Mouse (Mus musculus) thymus, postnatal 25 days (tissue): ENCODE results near the gene Sowaha.

Source experiments
- DNase-seq: peaks from one replicate; pipeline ENCODE4 v3.0.0; 2022

The Sowaha gene

GRCm38 (mm10) chr11:53504376-53504775, 24.3 kb upstream of the Sowaha start:
- no peak for DNase-seq

GRCm38 (mm10) chr11:53503738-53504137, 23.7 kb upstream of the Sowaha start:
- no peak for DNase-seq

DNA sequence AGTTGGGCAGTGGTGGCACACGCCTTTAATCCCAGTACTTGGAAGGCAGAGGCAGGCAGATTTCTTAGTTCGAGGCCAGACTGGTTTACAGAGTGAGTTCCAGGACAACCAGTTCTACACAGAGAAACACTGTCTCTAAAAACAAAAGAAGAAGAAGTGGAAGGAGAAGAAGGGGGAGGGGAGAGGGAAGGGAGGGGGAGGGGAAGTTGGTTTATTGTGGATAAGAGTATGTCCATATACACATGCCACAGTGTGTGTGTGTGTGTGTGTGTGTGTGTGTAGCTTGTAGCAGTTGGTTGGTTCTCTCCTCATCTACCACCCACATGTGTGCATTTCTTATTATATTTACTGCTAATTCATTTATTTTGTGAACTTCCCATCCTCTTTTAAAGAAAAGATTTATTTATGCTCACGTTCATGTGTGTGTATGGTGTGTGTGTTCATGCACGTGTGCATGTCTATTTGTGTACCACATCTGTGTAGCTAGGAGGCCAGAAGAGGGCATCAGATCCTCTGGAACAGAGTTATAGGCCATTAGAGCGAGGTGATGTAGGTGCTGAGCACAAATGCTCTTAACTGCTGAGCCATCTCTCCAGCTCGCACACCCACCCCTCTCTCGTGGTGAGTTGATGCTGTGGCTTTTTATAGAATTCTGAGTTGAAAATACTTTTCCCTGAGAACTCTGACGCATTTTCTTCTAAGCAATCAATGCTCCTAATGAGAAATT, 22.1 kb upstream of the Sowaha start:
- DNase-seq, result no peak

DNA sequence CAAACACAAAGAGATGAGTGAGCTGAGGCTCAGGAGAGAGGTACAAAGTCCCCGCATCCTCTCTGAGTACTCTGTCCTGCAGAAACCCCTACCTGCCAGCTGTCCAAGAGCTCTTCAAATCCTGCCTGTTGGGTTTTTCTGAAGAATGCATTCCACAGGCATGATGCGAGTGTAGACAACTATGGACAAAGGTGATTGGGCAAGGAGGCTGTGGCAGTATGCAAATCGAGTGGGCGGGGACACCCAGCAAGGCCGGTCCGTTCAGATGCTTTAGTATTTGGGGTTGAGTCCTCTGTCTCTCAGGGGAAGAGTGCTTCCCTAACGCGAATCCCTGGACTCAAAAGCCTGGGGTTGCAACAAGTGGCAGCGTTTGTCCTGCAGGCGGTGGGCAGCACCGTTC, 20.5 kb upstream of the Sowaha start:
- DNase-seq, result no peak

DNA sequence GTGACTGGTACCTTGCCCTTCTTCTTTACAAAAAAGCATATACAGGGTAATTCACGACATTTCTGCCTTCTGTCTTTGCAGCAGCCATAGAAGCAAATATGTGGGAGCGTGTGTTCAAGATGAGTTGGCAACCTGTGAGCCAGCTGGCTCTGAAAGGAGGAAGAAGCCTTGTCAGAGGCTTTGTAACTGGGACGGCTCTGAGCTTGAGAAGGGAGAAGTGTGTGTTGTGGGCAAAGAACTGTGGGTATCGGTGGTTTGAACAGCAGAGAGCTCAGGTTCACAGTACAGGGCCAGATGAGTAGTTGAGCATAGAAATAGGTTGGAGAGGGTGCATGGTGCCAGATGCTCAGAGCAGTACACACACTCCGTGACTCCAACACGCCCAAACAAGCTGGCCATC, 16.9 kb upstream of the Sowaha start:
- DNase-seq, result peak; percentile 32

DNA sequence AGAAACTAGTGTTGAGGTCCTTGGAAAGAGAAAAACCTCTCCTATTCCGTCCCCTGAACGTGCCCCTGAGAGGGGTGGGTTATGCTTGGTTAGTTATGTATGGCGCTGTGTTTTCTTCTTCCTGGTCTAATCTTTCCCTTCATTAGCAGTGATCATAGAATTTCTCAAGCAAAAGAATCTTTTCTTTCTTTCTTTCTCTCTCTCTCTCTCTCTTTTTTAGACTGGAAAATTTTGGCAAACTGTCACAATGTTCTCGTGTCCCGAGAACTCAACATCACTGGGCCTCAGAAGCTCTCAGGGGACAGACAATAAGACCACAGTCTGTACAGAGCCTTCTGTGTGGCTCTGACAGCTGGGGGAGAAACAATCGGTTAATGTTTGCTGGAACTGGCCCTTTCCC, 15.3 kb upstream of the Sowaha start:
- no peak for DNase-seq

GRCm38 (mm10) chr11:53493243-53493955, 13.3 kb upstream of the Sowaha start:
- DNase-seq, result no peak

DNA sequence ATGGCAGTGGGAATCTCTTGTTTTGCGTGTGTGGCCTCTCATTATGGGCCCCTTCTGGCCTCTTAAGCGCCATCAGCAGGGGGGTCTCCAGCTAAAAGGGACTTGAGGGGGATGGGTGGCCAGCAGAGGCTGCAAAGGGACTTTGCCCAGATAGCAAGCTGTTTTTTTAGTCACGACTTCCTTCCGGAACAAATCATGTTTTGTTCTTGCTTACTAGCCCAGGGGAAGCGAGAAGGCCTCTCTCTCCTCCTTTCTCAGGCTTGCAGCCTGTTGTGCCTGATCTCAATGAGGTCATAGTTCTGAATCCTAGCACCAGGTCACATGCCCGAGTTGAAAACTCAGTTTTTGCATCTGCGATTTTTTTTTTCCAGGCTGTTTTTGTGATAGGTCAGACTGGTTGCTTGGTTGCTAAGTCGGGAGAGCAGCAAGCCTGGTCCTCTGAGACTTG, 11.9 kb upstream of the Sowaha start:
- DNase-seq, result no peak

DNA sequence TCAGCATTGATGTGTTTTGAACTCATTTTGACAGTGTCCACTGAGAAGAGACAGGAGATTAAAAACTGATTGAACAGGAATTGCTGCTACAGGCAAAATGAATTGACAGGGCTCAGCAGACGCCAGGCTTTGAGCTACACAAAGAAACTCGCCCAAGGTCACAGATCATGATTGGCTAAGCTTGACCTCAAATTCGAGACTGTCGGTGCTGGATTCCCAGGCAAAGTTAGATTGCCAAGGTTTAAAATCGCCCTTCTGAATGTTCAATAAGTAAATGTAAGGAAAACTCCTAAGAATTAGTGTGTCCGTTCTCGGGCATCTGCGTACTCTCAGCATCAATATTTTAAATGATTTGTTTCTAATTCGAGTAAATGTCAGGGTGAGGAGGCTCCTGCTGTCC, 9.3 kb upstream of the Sowaha start:
- no peak for DNase-seq

GRCm38 (mm10) chr11:53489007-53489406, 8.9 kb upstream of the Sowaha start:
- DNase-seq, result no peak

DNA sequence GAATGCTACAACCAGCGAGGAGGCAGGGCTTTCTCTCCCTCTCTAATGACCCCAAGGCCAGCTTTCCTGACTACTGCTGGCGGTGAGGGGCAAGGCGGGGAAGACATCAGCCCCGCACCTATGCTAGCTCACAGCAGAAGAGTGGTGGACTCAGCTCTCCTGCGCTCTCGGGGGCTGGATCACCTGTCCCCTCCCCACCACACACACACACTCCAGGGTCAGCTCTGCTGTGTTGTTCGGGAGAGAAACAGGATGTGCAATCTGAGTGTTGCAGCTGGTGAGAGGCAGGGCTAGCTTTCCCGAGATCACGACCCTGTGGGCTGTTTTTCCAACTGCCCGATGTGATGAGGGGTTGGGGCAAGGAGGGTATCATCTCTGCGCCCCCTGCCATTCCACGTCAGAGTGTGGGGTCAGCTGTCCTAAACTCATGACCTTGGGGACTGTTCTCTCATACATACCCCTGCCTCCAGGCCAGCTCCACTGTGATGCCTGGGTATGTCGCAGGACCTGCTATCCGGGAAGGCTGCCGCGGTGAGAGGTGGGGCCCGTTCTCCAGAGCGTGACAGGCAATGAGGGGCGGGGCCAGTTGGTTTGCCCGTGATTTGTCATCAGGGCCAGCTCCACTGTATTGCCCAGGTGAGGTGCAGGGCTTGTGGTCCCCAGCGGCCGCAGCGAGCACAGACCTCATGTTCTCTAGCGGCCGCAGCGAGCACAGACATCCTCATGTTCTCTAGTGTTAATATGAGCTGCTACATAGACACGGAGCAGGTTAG, 6.9 kb upstream of the Sowaha start:
- no peak for DNase-seq

DNA sequence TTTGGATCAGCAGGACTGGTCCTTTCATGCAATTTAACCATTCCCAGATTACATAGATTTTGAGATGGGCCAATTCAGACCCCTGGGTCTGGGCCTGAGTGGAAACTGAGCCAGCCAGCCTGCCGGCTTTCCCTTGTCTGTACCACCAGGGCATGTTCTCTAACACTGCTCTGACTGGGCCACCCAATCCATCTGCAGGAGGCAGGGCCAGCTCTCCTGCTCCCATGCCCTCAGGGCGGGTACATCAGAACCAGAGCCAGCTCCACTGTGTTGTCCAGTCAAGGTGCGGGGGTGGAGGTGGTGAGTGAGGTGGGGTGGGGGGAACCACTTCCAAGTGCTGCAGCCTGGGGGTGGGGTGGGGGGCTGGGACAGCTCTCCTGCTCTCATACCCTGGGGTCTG, 6.3 kb upstream of the Sowaha start:
- DNase-seq, result no peak

DNA sequence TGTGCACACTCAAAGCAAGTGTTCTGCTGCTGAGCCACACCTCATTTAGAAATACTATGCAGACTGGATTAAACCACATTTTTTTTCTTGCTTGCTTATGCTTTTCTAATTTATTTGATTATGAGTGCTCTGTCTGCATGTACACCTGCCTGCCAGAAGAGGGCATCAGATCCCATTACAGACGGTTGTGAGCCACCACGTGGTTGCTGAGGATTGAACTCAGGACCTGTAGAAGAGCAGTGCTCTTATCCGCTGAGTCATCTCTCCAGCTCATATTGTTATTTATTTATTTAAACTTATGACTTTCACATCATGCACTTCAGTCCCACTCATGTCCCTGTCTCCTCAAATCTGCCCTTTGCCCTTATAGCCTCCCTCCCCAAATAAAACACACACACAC, 5.6 kb upstream of the Sowaha start:
- no peak for DNase-seq

- no peak for DNase-seq
These were observed 3.3 kb upstream of the Sowaha start for GRCm38 (mm10) chr11:53483159-53483891.

DNA sequence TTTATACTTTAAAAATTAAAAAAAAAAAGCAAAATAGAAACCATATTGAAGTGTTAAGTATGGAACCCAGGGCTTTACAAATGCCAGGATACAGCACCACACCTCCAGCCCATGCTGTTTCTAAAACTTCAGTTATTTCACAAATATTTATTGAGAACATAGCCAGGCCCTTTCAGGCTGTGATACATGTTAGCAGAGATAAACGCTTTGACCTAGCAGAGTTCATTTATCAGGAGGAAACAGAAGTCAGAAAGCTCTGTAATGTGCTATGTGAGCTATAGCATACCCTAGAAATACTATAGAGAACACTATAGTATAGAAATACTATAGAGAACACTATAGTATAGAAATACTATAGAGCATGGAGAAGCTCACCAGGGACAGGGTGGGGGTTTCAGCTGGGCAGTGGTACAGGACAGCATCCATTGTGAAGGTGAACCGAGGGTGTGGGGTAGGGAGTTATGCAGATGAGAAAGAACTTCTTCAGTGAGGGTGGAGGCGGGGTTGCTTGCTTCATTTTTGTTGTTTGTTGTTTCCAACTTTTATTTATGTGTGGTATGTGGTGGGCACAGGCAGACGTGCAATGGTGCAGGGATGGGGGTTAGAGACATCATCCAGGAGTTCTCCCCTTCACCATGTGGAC, 1.1 kb upstream of the Sowaha start:
- no peak for DNase-seq

DNA sequence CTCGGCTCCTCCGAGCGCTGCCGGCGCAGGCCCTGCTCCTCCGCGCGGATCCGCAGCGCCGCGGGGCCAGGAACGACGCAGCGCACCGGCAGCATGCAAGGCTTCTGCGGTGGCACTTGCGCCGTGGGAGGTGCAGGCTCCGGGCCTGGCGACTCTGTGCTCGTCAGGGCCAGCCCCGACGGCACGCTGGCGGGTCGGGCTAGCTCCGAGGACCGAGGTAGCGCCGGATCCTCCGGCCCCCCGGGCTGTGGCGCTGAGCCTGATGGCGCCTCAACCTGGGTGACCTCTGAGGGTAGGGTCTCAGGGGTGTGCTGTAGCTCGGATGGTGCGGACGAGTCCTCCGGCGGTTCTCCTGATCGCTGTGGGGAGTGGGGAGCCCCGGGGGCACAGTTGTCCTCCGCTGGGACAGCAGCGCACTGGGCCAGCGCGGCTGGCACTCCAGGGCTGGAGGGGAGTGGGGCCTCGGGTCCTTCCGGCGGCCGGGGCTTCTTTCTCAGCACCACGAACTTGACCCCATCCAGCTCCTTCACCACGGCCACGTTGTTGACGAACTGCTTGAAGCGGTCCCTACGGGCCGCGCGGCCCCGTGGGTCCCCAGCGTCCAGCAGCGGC, 797 bp downstream of the Sowaha start:
- DNase-seq, result no peak

- no peak for DNase-seq
These were observed 1.5 kb downstream of the Sowaha start for GRCm38 (mm10) chr11:53478383-53479170.

- no peak for DNase-seq
These were observed 2.2 kb downstream of the Sowaha start for GRCm38 (mm10) chr11:53477833-53478232.

GRCm38 (mm10) chr11:53475620-53476019, 4.5 kb downstream of the Sowaha start:
- DNase-seq, result no peak

DNA sequence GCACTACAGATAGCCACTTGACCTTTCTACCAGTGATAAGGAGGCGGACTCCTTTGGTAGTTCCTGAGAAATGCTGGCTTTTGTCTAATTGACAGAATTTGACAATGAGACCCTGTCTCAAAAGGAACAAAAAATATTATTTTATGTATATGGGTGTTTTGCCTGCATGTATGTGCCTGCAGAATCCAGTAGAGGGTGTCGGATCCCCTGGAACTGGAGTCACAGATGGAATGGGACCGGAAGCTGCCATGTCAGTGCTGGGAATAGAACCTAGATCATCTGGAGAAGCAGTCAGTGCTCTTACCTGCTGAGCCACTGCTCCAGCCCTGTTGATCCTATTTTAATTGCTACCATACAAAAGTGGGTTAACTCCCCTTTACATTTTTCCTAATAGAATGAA, 7.4 kb downstream of the Sowaha start:
- DNase-seq, result no peak

GRCm38 (mm10) chr11:53469968-53470695, 9.9 kb downstream of the Sowaha start, which contains the start of gene Gm9837:
Gm9837 (minus strand) TSS chr11:53470479.
- DNase-seq, result peak; percentile 83
